Mouse (Mus musculus) C2C12 (cell line): ENCODE measurements around the gene Bcl11a. TPM values are rescaled to one million over a fixed set of nuclear protein-coding genes. Genes with fewer than 3 reads are reported as not detected.
A peak's percentile ranks its signal among the peaks of the same experiment; 100 is the strongest.

Experiments
- H3K27me3 ChIP-seq: one replicate; pipeline ENCODE4 v1.6.1; 2011; ENCODE audit not compliant: control insufficient read depth, insufficient read depth, insufficient read length
- H3K36me3 ChIP-seq: one replicate; pipeline ENCODE4 v1.6.1; 2011; ENCODE audit not compliant: control insufficient read depth, insufficient read depth
- H3K4me3 ChIP-seq: one replicate; pipeline ENCODE4 v1.5.1; 2011; ENCODE audit warnings: mild to moderate bottlenecking, control low read depth; ENCODE audit not compliant: poor library complexity, insufficient read depth, severe bottlenecking
- H3K79me2 ChIP-seq: one replicate; pipeline ENCODE4 v1.6.1; 2011; ENCODE audit not compliant: control insufficient read depth, insufficient read depth
- H3K79me3 ChIP-seq: one replicate; pipeline ENCODE4 v1.6.1; 2011; ENCODE audit warnings: low read depth, control low read depth
- H3ac ChIP-seq: one replicate; pipeline ENCODE3; 2011; ENCODE audit warnings: low read depth; ENCODE audit not compliant: control insufficient read depth, insufficient read length
- CEBPB ChIP-seq: IDR thresholded peaks from one replicate; pipeline ENCODE4 v1.6.1; 2011; ENCODE audit warnings: low read depth, mild to moderate bottlenecking, control low read depth, moderate library complexity
- CTCF ChIP-seq: IDR thresholded peaks from one replicate; pipeline ENCODE4 v1.5.1; 2011; ENCODE audit not compliant: control insufficient read depth, insufficient read depth, insufficient read length
- FOSL1 ChIP-seq: IDR thresholded peaks from one replicate; pipeline ENCODE4 v1.8.0; 2011; ENCODE audit warnings: mild to moderate bottlenecking, low read length; ENCODE audit not compliant: poor library complexity, insufficient read depth, severe bottlenecking
- MAX ChIP-seq: IDR thresholded peaks from one replicate; pipeline ENCODE4 v1.6.1; 2011; ENCODE audit warnings: mild to moderate bottlenecking, control low read depth
- MYOD1 ChIP-seq: IDR thresholded peaks from one replicate; pipeline ENCODE4 v1.6.1; 2011; ENCODE audit warnings: low read depth; ENCODE audit not compliant: control insufficient read depth, insufficient read length
- MYOG ChIP-seq: IDR thresholded peaks from one replicate; pipeline ENCODE4 v1.6.1; 2011; ENCODE audit not compliant: control insufficient read depth, insufficient read length; ENCODE audit errors: extremely low read depth
- USF1 ChIP-seq: IDR thresholded peaks from one replicate; pipeline ENCODE4 v1.6.1; 2011; ENCODE audit warnings: low read depth, mild to moderate bottlenecking, control low read depth, moderate library complexity
- long read RNA-seq, 2 experiments: library from polyadenylated mRNA; unstranded; transcript quantifications; one replicate each; pipeline ENCODE4 v2.0.0; 2019 to 2020
- polyA plus RNA-seq: library from polyadenylated mRNA; unstranded; fragments of >200 nt; fragmentation: generic; extraction: Trizol; gene quantifications from one replicate; pipeline ENCODE4 v1.2.1, GENCODE M21; 2012; ENCODE audit warnings: missing spikeins

The Bcl11a gene
- not detected for polyA plus RNA-seq
- long read RNA-seq, experiment 1, result 0 reads
- long read RNA-seq, experiment 2, result 0 reads

DNA sequence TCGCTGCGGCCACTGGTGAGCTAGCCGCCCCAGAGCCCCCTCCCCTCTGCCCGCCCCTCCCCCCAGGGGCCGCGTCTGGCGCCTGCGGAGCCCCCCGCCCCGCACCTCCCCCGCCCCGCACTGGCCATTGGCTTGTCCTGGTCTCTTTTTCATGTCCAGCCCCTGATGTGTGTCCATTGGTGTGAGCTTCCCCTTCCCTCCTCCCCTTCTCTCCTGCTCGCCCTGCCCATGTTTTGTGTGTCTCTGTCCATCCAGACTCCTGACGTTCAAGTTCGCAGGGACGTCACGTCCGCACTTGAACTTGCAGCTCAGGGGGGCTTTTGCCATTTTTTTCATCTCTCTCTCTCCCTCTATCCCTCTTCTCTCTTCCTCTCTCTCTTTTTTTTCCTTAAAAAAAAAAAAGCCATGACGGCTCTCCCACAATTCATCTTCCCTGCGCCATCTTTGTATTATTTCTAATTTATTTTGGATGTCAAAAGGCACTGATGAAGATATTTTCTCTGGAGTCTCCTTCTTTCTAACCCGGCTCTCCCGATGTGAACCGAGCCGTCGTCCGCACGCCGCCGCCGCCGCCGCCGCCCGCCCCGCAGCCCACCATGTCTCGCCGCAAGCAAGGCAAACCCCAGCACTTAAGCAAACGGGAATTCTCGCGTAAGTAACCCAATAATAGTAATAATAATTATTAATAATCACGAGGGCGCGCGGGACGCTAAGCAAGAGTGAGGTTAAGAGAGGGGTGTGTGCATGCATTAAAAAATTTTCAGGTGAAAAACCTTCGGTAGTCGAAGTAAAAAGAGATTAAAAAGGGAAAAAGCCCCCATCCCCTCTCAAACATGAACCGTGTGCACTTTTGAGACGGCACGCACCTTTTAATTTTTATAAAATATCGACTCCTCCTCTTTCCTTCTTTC, at the start of gene Bcl11a:
TSS of gene Bcl11a (plus strand) at position 262 of the 911 bp plus-strand sequence.
- peak within 1 kb of the TSS; percentile 21 for H3K4me3 ChIP-seq
- no peak within 1 kb of the TSS for H3ac ChIP-seq
- H3K36me3 ChIP-seq, result no peaks in the 10 kb centered on the region
- TF ChIP-seq FOSL1 (no peak), CTCF (no peak), CEBPB (no peak), MAX (no peak), MYOD1 (no peak), MYOG (no peak), USF1 (no peak)
- peaks cover 69% of the 10 kb centered on the region for H3K27me3 ChIP-seq
- H3K79me3 ChIP-seq, result no peaks in the 10 kb centered on the region
- no peaks in the 10 kb centered on the region for H3K79me2 ChIP-seq

GRCm38 (mm10) chr11:24044025-24044424, 33.8 kb upstream of the Bcl11a start:
- no peak for TF ChIP-seq USF1
- TF ChIP-seq MYOG, result no peak
- no peak for TF ChIP-seq CEBPB
- TF ChIP-seq CTCF, result no peak
- TF ChIP-seq MYOD1, result no peak
- no peak for TF ChIP-seq MAX
- TF ChIP-seq FOSL1, result no peak
- no peaks in the 10 kb centered on the region for H3K79me2 ChIP-seq
- peaks cover 20% of the 10 kb centered on the region for H3K27me3 ChIP-seq
- H3K79me3 ChIP-seq, result no peaks in the 10 kb centered on the region
- H3ac ChIP-seq, result no peak overlapping the region
- H3K36me3 ChIP-seq, result no peaks in the 10 kb centered on the region
- H3K4me3 ChIP-seq, result no peak overlapping the region

GRCm38 (mm10) chr11:24049226-24050031, 28.4 kb upstream of the Bcl11a start:
- Histone ChIP-seq H3ac (no peak overlapping the region), H3K27me3 (peaks cover 14% of the 10 kb centered on the region), H3K4me3 (no peak overlapping the region), H3K36me3 (no peaks in the 10 kb centered on the region), H3K79me3 (no peaks in the 10 kb centered on the region), H3K79me2 (no peaks in the 10 kb centered on the region)
- TF ChIP-seq FOSL1 (no peak), CTCF (peak; percentile 96)

DNA sequence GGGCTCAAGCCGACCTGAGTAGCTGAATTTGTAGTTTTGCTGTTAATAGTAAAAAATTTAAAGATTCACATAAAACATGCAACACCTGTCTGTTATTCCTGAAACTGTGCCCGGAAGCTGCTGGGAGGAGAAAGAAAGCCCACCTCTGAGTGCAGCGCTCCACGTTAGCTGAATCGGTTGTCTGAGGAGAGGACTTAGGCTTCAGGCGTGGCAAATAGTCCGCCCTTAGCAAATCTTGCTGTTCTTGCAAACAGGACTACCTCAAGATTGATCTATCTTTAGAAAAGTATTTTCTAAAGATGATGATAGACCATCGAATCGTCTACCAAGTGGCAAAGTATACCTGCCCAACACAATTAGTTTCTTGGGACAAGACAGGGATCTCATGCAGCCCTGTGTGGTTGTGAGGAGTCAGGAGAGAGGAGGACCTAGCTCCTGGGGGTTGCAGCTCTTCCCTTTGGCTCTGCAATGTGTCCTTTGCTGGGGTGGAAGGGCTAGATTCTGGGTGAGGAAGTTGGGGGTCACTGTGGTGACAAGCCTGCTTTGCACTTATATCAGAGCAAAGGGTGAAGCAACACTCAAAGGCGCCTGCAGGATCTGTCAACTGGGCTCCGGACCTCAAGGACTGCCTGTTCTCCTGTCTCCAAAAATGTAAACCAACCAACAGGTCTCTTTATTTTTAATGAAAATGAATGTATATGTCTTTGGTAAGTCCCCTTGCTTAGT, 27.7 kb upstream of the Bcl11a start:
- H3ac ChIP-seq, result no peak overlapping the region
- no peaks in the 10 kb centered on the region for H3K79me2 ChIP-seq
- no peaks in the 10 kb centered on the region for H3K79me3 ChIP-seq
- H3K27me3 ChIP-seq, result peaks cover 14% of the 10 kb centered on the region
- H3K36me3 ChIP-seq, result no peaks in the 10 kb centered on the region
- no peak for TF ChIP-seq MYOD1
- TF ChIP-seq MAX, result no peak
- no peak for TF ChIP-seq FOSL1
- TF ChIP-seq CTCF, result no peak
- TF ChIP-seq USF1, result no peak
- TF ChIP-seq CEBPB, result no peak
- TF ChIP-seq MYOG, result no peak
- no peak overlapping the region for H3K4me3 ChIP-seq

GRCm38 (mm10) chr11:24052882-24053281, 25.0 kb upstream of the Bcl11a start:
- Histone ChIP-seq H3K4me3 (no peak overlapping the region), H3K79me2 (no peaks in the 10 kb centered on the region), H3K36me3 (no peaks in the 10 kb centered on the region), H3K27me3 (no peaks in the 10 kb centered on the region), H3ac (no peak overlapping the region), H3K79me3 (no peaks in the 10 kb centered on the region)
- TF ChIP-seq FOSL1, result no peak
